Mouse (Mus musculus) stomach, embryonic 14.5 days (tissue): ENCODE data around the gene Ugt2b38. TPM values are rescaled to one million over a fixed set of nuclear protein-coding genes. Genes with fewer than 3 reads are reported as not detected.
"Not testable (repeated sequence)": the region's sequence is repeated elsewhere in the genome, so short reads cannot be mapped to it uniquely, and the experiment has no call there.

Experiments
- ATAC-seq: fragments of 200-750 bp; cut with Nextera tagmentation; 2 replicates; pipeline ENCODE4 v1.8.0; 2017; ENCODE audit warnings: low read depth, moderate TSS enrichment; ENCODE audit not compliant: insufficient number of reproducible peaks, insufficient read depth, low FRiP score
- H3K27ac ChIP-seq: fragments of 300-500 bp; sonication (generic); 2 replicates; pipeline ENCODE4 v1.5.1; 2014; ENCODE audit warnings: mild to moderate bottlenecking, low read length, moderate library complexity, mixed read lengths
- H3K27me3 ChIP-seq: fragments of 300-500 bp; sonication (generic); 2 replicates; pipeline ENCODE4 v1.6.1; 2014; ENCODE audit warnings: low read length, control low read depth, mixed read lengths; ENCODE audit not compliant: control insufficient read depth, insufficient read depth
- H3K36me3 ChIP-seq: fragments of 300-500 bp; sonication (generic); 2 replicates; pipeline ENCODE4 v1.6.1; 2014; ENCODE audit warnings: mild to moderate bottlenecking, control low read depth, low read length, moderate library complexity, mixed read lengths; ENCODE audit not compliant: control insufficient read depth, insufficient read depth
- H3K4me1 ChIP-seq: fragments of 300-500 bp; sonication (generic); 2 replicates; pipeline ENCODE4 v1.6.1; 2014; ENCODE audit warnings: low read length, control low read depth, mixed read lengths; ENCODE audit not compliant: control insufficient read depth, insufficient read depth
- H3K4me2 ChIP-seq: fragments of 300-500 bp; sonication (generic); replicated peaks from 2 replicates; pipeline ENCODE4 v1.6.1; 2014; ENCODE audit warnings: low read depth, low read length, control low read depth
- H3K4me3 ChIP-seq: fragments of 300-500 bp; sonication (generic); 2 replicates; pipeline ENCODE4 v1.5.1; 2014; ENCODE audit warnings: low read depth, low read length, control low read depth
- H3K9ac ChIP-seq: fragments of 300-500 bp; sonication (generic); replicated peaks from 2 replicates; pipeline ENCODE4 v1.6.1; 2014; ENCODE audit warnings: low read depth, mild to moderate bottlenecking, control low read depth, low read length, moderate library complexity, mixed read lengths
- H3K9me3 ChIP-seq: fragments of 300-500 bp; sonication (generic); 2 replicates; pipeline ENCODE4 v1.6.1; 2016; ENCODE audit warnings: low read depth, low read length, control low read depth; ENCODE audit not compliant: control insufficient read depth
- WGBS: fragments of 180-500 bp; shearing (Covaris S2); extraction: QIAGEN DNeasy Blood & Tissue Kit; methylation state at CpG from one replicate; pipeline ENCODE4 v1.1.7; 2014; 5-methylcytosine and 5-hydroxymethylcytosine counted together
- polyA plus RNA-seq: library from polyadenylated mRNA; unstranded; fragments of >200 nt; fragmentation: Nextera tagmentation; extraction: Ambion mirVana; gene quantifications from 2 replicates; pipeline ENCODE4 v1.2.1, GENCODE M21; 2014

Gene Ugt2b38
- not detected in 2 replicates for polyA plus RNA-seq

DNA sequence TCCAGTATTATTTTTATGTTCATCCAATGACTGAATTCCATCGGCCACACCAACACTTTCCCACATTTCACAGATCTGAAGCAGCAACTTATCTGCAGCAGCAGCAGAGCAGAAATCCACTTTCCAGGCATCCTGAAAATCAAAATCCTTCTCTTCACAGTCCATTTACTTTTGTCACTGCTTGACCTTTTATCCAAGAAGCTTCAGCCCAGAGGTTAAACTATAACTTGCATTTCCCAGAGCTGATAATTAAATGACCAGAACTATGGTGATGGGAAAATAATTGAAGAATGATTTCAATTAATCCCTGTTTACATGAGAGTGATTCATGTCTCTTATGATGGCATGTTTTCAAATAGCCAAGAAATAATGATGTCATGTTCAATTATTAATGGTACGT, at the start of gene Ugt2b38:
Ugt2b38 (minus strand) TSS at position 163 of the 400 bp plus-strand sequence.
- ATAC-seq, H3K27me3 ChIP-seq, H3K9me3 ChIP-seq, H3K4me3 ChIP-seq, H3K36me3 ChIP-seq, H3K27ac ChIP-seq, H3K4me1 ChIP-seq, H3K4me2 ChIP-seq, H3K9ac ChIP-seq: not testable (repeated sequence)
- 91% methylated on average over 1 of the region's 2 CpGs for WGBS

DNA sequence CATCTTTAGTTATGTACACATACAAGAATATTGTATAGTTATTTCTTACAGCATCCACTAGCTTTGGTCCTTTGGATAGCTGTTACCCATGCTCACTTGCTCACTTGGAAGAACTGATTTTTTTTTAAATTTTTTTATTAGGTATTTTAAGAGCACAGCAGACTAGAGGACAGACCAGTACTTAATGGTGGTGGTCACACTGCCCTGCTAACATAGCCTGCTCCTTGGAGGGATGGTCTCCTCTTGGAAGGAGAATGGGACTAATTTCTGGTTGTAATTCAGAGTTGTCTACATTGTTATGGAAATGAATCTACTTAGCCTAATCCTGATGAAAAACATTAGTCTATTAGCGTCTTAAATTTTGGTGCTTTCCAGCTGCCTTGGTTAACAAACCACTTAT, 34.8 kb upstream of the Ugt2b38 start:
- ATAC-seq: no peak
- H3K4me3 ChIP-seq: no peak overlapping the region
- H3K27ac ChIP-seq: no peak overlapping the region
- H3K9ac ChIP-seq: no peak overlapping the region
- no peaks in the 10 kb centered on the region for H3K9me3 ChIP-seq
- H3K27me3 ChIP-seq: no peaks in the 10 kb centered on the region
- WGBS: 52% methylated on average over 1 of the region's 1 CpGs
- no peaks in the 10 kb centered on the region for H3K36me3 ChIP-seq
- no peaks in the 10 kb centered on the region for H3K4me1 ChIP-seq
- no peak overlapping the region for H3K4me2 ChIP-seq

DNA sequence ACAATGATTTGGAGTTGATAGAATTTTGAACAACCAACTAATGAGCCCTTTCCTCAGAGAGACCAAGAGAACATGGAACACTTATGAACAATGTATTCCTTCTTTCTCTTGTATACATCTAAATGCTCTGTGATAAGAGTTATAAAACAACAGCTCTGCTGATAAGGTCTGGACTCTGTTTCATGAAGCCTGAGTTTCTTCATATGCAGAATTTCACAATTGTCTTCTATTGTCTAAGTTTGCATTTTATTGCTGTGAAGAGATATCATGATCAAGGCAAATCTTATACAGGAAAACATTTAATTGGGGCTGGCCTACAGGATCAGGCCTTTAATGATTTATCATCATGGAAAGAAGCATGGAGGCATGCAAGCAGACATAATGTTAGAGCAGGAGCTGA, 33.7 kb upstream of the Ugt2b38 start:
- no peak overlapping the region for H3K27ac ChIP-seq
- H3K4me1 ChIP-seq: no peaks in the 10 kb centered on the region
- no peaks in the 10 kb centered on the region for H3K36me3 ChIP-seq
- H3K27me3 ChIP-seq: no peaks in the 10 kb centered on the region
- H3K9ac ChIP-seq: no peak overlapping the region
- H3K4me2 ChIP-seq: no peak overlapping the region
- H3K4me3 ChIP-seq: no peak overlapping the region
- no peak for ATAC-seq
- no peaks in the 10 kb centered on the region for H3K9me3 ChIP-seq

DNA sequence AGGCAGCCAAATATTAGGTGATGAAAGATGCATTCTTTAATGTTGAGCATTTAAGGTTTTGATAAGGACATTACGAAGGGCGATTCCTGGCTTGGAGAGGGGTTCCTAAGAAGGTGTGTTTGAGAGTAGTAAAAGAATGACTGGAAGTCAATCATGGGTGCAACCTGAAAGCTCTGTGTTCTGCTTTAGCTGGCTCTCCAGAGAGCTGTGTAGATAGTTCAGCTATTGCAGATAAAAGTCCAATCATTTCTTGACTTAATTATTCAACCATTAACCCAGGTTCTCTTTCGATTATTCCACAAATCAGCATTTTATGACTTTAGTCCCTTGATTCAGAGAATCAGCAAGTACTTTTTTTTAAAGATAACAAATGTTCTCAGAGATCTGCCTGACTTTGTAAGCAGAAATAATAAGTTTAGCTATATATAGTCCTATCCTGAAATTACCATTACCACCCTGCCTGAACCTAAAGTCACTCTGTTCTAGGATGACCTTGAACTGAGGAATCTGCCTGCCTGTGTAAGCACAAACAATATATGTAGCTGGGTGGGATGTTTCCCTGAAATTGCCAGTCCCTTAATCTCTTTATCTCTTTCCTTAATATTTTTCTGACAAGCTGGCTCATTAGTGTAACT, 32.3 kb upstream of the Ugt2b38 start:
- ATAC-seq: no peak
- 88% methylated on average over 3 of the region's 3 CpGs for WGBS

DNA sequence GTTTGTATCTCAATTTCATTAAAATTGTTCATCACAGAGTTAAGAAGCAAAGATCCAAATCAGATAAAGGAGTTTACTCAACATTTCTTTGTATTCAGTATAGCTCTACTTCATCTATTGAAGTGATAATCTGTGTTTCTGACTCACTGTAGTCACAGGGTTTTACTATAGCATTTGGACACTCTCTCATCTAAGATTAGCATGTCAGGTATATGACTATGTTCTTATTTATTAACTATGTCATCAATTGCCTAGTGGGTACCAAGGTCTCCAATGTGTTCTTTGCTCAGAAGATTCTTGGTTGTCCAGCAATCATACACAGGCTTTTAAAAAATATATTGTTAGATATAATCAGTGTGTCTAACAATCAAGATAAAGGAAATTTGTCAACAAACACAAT, 31.5 kb upstream of the Ugt2b38 start:
- Histone ChIP-seq H3K4me3 (no peak overlapping the region), H3K27me3 (no peaks in the 10 kb centered on the region), H3K4me1 (no peaks in the 10 kb centered on the region), H3K36me3 (no peaks in the 10 kb centered on the region), H3K27ac (no peak overlapping the region), H3K9me3 (no peaks in the 10 kb centered on the region), H3K9ac (no peak overlapping the region), H3K4me2 (no peak overlapping the region)
- no peak for ATAC-seq

More for the DNA sequence above, 32.3 kb upstream of the Ugt2b38 start:
- Histone ChIP-seq H3K9me3 (no peaks in the 10 kb centered on the region), H3K27me3 (no peaks in the 10 kb centered on the region), H3K27ac (no peak overlapping the region), H3K36me3 (no peaks in the 10 kb centered on the region), H3K4me1 (no peaks in the 10 kb centered on the region), H3K9ac (no peak overlapping the region), H3K4me3 (no peak overlapping the region), H3K4me2 (no peak overlapping the region)

DNA sequence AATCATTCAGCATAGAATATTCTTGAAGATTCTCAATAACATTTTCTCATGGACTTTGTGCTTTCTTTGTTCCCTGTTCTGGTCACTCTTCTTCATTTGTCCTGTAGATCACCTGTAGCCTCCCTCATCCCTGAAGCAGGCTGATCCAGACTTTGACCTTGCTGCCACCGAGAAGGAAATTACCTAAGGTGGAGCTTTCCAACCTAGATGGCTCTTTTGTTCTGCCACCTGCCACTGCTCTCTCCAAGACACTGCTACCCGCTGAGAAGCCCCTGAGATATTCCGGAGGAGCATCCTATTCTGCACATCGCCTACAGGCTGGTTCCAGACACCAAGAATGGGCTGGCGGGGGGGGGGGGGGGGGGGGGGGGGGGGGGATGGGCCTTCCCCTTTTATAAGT, 28.5 kb upstream of the Ugt2b38 start:
- not testable (repeated sequence) for H3K4me3 ChIP-seq, H3K4me2 ChIP-seq, H3K9ac ChIP-seq, H3K4me1 ChIP-seq, H3K27ac ChIP-seq, H3K9me3 ChIP-seq, H3K36me3 ChIP-seq, H3K27me3 ChIP-seq, ATAC-seq
- WGBS: 80% methylated on average over 4 of the region's 5 CpGs

DNA sequence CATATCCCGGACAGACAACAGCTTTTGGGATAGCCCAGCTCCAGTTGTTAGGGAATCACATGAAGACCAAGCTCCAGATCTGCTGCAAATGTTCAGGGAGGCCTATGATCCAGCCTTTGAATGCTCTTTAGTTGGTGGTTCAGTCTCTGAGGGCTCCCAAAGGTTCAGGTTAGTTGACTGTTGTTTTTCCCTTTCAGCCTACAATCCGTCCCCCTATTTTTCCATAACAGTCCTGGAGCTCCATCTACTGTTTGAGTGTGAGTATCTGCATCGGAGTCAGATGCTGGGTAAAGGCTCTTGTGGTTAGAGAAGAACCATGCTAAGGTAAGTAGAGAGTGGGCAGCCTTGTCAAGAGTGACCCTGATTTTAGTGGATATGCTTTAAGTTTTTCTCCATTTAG, 12.3 kb upstream of the Ugt2b38 start:
- no peak overlapping the region for H3K27ac ChIP-seq
- H3K4me3 ChIP-seq: no peak overlapping the region
- no peaks in the 10 kb centered on the region for H3K9me3 ChIP-seq
- H3K4me2 ChIP-seq: no peak overlapping the region
- 41% methylated on average over 3 of the region's 3 CpGs for WGBS
- ATAC-seq: 0 out of 2 replicates have a peak, but pooled peaks have one; percentile 37
- no peaks in the 10 kb centered on the region for H3K36me3 ChIP-seq
- H3K4me1 ChIP-seq: no peaks in the 10 kb centered on the region
- H3K9ac ChIP-seq: no peak overlapping the region
- H3K27me3 ChIP-seq: no peaks in the 10 kb centered on the region

DNA sequence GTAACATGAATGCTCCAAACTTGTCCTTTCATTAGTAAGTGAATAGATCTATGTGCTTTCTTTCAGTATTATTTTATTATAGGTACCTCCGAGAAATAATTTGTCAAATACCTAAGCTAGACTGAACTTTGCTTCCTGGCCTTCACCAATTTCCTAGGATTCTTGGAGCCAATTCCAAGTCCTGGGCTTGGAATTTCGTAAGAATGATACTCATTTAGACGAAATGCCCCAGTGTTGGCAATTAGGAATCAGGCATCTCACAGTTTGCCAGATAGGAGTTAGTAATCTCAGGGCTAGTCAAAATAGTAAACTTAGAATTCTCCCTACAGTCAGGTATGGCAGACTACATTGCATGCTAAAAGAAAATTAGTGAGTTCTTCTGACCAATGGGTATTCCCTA, 1.7 kb upstream of the Ugt2b38 start:
- Histone ChIP-seq H3K9ac (no peak overlapping the region), H3K27me3 (no peaks in the 10 kb centered on the region), H3K4me3 (no peak overlapping the region), H3K9me3 (no peaks in the 10 kb centered on the region), H3K4me2 (no peak overlapping the region), H3K4me1 (no peaks in the 10 kb centered on the region), H3K27ac (no peak overlapping the region), H3K36me3 (no peaks in the 10 kb centered on the region)
- WGBS: 76% methylated on average over 3 of the region's 3 CpGs
- no peak for ATAC-seq

DNA sequence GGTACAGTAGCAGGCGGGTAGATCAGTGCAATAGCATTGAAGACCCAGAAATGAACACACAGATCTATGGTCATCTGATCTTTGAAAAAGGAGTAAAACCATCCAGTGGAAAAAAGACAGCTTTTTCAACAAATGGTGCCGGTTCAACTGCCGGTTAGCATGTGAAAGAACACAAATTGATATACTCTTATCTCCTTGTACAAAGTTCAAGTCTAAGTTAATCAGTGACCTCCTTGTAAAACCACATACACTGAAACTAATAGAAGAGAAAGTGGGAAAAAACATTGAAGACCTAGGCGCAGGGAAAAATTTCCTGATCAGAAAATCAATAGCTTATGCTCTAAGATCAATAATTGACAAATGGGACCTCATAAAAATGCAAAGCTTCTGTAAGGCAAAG, 27.0 kb downstream of the Ugt2b38 start:
- Histone ChIP-seq H3K27me3 (no peaks in the 10 kb centered on the region), H3K27ac (no peak overlapping the region), H3K36me3 (no peaks in the 10 kb centered on the region), H3K9ac (no peak overlapping the region), H3K9me3 (no peaks in the 10 kb centered on the region), H3K4me3 (no peak overlapping the region), H3K4me1 (no peaks in the 10 kb centered on the region), H3K4me2 (no peak overlapping the region)
- ATAC-seq: no peak
- 77% methylated on average over 4 of the region's 4 CpGs for WGBS
